Mouse (Mus musculus) frontal cortex, postnatal 36 days (tissue): ENCODE measurements at regions not wholly inside any gene's neighbourhood (a gene's known extent, or its start where the extent isn't known, plus 50 kb on each side); places are given as distances from the start of the nearest gene placed in this dataset.
A peak's percentile ranks its signal among the peaks of the same experiment; 100 is the strongest.

Source experiments
- DNase-seq, 2 experiments: peaks; one replicate each; pipeline ENCODE4 v3.0.0; 2022; ENCODE audit warnings: low spot score in 2 of 2

- peak; percentile 13 to 38 for DNase-seq
Observed at GRCm38 (mm10) chr6:16572828-16573227, 325.4 kb downstream of the Tfec start.

DNA sequence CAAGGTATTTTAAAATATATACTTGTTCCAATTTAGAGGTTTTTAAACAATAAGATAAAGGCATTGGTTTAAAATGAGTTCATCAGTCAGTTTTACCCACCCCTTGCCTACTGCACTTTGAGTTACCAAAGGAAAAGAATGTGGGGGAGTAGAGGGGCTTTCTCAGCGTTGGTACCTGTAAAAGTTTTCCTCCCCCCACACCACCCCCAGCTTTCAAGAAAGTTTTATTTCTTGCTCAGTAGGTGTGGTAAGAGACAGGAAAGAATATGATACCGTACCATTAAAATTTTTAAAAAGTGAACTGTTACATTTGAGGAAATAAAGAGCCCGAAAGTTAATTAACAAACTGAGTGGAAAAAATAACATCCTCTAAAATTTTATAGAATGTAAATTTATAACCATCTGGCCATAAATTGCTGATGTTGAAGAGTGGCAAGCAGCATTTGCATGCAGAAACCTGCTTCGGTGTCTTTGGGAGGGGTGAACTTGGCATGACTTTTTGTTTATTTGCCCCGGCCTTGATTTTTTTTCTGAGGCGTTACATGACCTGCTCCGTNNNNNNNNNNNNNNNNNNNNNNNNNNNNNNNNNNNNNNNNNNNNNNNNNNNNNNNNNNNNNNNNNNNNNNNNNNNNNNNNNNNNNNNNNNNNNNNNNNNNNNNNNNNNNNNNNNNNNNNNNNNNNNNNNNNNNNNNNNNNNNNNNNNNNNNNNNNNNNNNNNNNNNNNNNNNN lies 346.1 kb downstream of the Tfec start:
- DNase-seq, result no peak

- no peak for DNase-seq
Observed at GRCm38 (mm10) chr6:16551131-16551530, 347.1 kb downstream of the Tfec start.

- peak; percentile 30 to 58 for DNase-seq
Observed at GRCm38 (mm10) chr6:16550445-16550844, 347.8 kb downstream of the Tfec start.

- DNase-seq, result no peak
Observed at GRCm38 (mm10) chr6:16514054-16514453, 384.2 kb downstream of the Tfec start.

DNA sequence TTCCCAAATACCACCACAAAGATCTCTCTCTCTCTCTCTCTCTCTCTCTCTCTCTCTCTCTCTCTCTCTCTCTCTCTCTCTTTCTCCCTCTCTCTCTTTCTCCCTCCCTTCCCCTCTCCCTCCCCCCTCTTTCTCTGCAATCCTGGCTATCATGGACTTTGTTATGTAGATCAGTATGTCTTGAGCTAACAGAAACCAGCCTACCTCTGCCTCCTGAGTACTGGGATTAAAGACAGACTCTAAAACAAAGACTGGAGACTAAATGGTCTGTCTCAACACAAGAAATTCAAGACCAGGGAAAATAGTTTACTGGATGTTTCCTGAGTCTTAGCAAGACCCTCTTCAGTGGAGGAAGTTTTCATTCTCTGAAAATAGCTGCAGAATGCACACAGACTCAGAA lies 384.7 kb downstream of the Tfec start:
- DNase-seq, result no peak

DNA sequence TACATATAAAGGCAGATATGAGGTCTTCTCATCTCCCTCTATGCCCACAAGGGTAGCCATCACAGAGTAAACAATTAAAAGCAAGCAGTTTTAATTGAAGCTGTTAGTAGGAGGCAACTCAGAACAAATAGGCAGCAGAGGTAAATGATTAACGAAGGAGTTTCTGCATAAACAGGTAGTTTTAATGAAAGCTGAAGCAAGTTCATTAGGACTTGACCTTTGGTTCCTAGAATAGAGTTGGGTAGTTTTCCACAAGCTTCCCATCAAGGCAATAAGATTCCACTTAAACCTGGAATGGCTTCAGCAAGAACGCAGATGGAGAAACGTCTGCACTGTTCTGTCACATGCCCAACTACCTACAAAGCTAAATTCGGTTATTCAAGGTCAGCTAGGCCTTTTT lies 394.4 kb downstream of the Tfec start:
- DNase-seq, result no peak

DNA sequence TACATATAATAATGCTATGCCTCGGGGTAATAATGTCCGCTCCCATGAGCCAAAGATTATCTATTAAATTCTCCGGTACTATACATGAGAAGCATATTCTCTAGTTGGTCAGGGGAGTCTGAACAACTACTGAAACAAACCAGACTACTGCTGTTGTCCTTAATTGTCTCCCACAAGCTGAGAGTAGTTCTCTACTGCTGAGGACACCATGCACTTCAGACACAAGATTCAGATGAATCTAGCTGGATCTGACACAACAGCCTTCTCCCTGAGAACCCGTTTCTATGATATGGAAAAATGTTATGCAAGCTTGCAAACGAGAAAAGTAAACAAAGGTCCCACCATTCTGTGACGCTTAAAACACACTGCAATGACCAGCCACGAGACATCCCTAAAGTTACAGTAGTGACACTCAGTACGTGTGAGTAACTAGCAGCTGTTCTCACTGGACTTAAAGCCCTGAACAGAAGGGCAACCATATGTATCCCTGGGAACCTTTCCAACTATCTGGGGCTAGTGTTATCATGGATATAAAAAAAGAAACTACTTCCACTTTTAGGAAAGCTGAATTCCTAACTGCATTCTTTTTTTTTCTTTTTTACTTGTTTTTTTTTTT lies 411.1 kb downstream of the Tfec start:
- peak; percentile 29 to 81 for DNase-seq

DNA sequence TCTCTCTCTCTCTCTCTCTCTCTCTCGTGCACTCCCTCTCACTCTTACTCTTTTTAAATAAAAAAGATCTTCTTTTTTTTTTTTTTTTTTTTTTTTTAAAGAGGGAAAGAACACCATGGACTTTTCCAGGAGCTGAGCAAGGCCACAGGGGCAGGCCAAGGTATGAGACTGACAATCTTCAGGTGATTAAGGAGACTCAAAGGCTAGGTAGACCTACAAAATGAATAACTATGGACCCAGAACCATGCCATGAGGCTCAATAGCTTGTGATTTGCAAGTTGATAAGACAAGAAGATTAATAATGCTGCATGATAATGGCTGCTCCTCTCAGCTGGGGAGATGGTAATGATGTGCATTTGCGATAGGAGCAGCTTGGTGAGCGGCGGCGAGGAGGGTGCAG lies 414.9 kb downstream of the Tfec start:
- no peak for DNase-seq

DNA sequence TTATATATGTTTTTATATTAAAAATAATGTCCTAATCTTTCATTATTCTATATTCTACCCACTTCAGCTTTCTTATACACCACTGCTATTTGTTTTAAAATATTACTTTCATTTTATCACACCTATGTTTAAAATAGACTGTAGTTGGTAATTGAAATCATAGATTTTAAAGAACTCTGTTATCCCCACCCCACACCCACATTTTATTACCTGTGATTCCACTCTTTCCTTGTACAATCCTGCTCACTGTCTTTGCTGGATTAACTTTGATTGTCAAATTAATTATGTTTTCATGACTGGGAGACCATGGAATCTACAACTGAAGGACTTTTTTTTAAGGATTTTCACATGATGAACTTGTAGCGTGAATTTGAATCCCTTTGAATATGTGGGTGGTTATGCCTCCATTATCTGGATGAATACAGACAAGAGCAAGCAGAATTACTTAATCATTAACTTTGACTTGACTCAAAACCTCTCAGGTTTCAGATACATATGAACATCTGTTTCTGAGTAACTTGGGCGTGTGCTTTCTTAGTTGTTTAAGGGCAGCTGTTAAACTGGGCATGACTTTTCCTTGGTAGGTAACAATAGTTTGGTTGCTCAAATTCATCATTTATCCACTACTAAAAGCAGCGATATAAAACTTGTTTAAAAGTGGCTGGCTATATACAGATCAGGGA lies 429.4 kb downstream of the Tfec start:
- no peak for DNase-seq

DNA sequence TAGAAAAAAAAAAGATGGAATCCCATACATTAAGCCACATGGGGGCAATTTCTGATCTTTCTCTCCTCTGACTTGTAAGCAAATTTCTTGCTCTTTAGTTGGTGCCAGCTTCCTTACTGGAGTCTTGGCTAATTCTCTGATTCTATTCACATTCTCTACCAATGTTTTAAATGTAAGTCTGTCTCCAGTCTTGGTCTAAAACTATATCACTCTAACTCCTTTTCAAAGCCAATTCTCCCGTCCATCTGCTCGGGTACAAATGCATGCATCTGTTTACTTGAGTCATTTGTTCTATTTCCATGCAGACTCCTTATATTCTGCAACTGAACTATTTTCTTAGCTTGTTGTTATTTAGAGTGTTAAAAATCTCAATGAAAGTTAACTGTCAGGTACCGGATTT lies 440.0 kb downstream of the Tfec start:
- peak in 1 of 2 experiments; percentile 20 for DNase-seq
